Mouse (Mus musculus) lung, adult 2 months (tissue): ENCODE measurements around the gene Cytip.

Source experiments
- CTCF ChIP-seq: fragments of 200-500 bp; IDR thresholded peaks from 2 replicates; pipeline ENCODE4 v1.5.1; 2011; ENCODE audit warnings: mild to moderate bottlenecking, low read length, control low read depth; ENCODE audit not compliant: insufficient read depth
- POLR2A ChIP-seq: fragments of 200-500 bp; IDR thresholded peaks from 2 replicates; pipeline ENCODE4 v1.6.1; 2011; ENCODE audit warnings: low read depth, mild to moderate bottlenecking, control low read depth, low read length, borderline replicate concordance; ENCODE audit errors: extremely low read depth

DNA sequence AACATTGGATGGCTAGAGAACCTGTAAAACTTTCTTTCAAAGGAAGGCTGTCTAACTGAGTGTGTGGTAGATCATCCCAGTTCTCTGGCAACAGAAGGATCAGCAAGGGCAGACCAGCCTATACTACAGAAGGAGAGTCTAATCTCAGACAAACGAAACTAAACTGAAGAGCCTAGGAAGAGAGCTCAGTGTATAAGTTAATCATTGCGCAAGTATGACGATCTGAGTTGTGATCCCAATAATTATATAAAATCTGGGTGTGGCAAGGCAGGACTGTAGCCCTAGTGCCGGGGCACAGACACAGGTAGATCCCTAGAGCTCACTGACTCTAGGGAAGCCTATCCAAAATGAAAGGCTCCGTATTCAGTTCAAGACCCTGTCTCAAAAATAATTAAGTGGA is 3.2 kb downstream of the Cytip start:
- TF ChIP-seq POLR2A (no peak), CTCF (no peak)
